Mouse (Mus musculus) adrenal gland, postnatal 25 days (tissue): ENCODE measurements around the gene Mrpl30. TPM values are rescaled to one million over a fixed set of nuclear protein-coding genes. Genes with fewer than 3 reads are reported as not detected.

Experiments used
- DNase-seq: peaks from one replicate; pipeline ENCODE4 v3.0.0; 2021; ENCODE audit warnings: mixed read lengths
- long read RNA-seq: library from polyadenylated mRNA; stranded (forward); transcript quantifications from one replicate; pipeline ENCODE4 v2.0.0, GENCODE M21; 2021
- total RNA-seq: library from RNA; stranded (reverse); gene quantifications from 2 replicates; pipeline ENCODE4 v1.2.3, GENCODE M21; 2021

The Mrpl30 gene
- total RNA-seq = 181 and 191 TPM in 2 replicates
- long read RNA-seq, transcript Mrpl30-201 (6 exons, 969 nt) = major isoform, 44 of 166 reads
- long read RNA-seq, transcript Mrpl30-205 (5 exons, 662 nt) = minor isoform, 9 of 166 reads
- long read RNA-seq, partial matches to known transcripts = 0 of 166 reads
- long read RNA-seq, other reads (novel, unspliced or antisense) = 109 of 166 reads

- DNase-seq = peak; percentile 88
Observed at GRCm38 (mm10) chr1:37890025-37890652, at the start of gene Mrpl30, which contains the start of gene Mitd1. Mrpl30 (plus strand) TSS chr1:37890477. Mitd1 (minus strand) TSS chr1:37890411.

DNA sequence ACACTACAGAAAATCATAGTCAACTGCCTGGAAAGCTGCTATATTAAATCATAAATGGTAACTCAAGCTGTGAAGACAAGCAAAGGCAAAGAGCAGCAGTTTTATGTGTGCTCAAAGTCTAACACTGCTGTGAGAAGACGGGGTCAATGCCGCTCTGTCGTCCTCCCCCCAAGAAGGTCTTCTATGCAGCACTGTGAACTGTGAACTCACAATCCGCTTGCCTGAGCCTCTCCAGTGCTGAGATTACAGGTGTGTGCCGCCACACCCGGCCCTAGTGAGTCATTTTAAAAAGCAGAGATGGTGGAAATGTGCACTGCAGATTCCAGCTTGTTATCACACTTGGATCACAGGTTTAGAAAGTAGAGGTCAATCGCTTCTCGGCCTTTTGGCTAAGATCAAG lies 43.4 kb upstream of the Mrpl30 start:
- DNase-seq = no peak

GRCm38 (mm10) chr1:37850696-37851095 lies 39.6 kb upstream of the Mrpl30 start:
- DNase-seq = no peak

- DNase-seq = peak; percentile 100
Observed at GRCm38 (mm10) chr1:37864511-37865400, 25.5 kb upstream of the Mrpl30 start.

GRCm38 (mm10) chr1:37865401-37866215 lies 24.7 kb upstream of the Mrpl30 start:
- no peak for DNase-seq

DNA sequence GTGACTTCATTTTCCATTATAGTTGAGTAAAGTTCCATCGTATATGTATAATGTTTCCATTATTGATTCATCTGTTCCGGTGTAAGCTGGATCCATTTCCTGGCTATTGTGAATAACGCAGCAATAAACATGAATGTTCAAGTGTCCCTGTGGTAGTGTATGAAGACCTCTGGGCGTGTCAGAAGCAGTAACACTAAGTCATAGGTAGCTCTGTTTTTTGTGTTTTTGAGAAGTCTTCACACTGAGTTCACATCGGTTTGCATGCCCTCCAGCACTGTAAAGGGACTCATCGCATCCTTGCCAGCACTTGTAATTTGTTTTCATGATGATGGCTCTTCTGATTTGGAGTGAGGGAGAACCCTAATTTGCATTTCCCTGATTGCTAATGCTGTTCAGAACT lies 24.0 kb upstream of the Mrpl30 start, which contains the start of gene Tsga10:
Gene Tsga10 (minus strand): TSS at position 144 of the 400 bp plus-strand sequence.
- DNase-seq = no peak

- DNase-seq = peak; percentile 52
Observed at GRCm38 (mm10) chr1:37867056-37867455, 23.2 kb upstream of the Mrpl30 start.

GRCm38 (mm10) chr1:37867684-37868322 lies 22.5 kb upstream of the Mrpl30 start:
- no peak for DNase-seq

GRCm38 (mm10) chr1:37868640-37869039 lies 21.6 kb upstream of the Mrpl30 start:
- DNase-seq = no peak

DNA sequence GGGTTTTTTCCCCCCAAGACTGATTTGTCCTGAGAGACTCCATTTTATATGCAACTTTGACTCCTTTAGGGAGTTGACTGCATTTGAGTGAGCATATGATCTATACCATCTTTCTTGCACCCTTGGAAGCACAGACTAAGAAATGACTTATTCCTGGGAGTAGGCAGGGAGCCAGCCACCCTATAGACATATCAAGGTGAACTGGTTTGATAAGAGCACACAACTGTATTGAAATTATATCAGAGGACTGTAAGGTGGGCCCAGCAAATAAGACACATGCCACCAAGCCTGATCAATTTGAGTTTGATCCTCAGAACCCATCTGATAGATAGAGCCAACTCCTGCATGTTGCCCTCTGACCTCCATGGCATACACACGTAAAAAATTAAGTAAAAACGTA lies 20.9 kb upstream of the Mrpl30 start:
- no peak for DNase-seq

GRCm38 (mm10) chr1:37871704-37872103 lies 18.6 kb upstream of the Mrpl30 start, which contains the start of gene Lipt1:
Lipt1 (plus strand) TSS chr1:37871738.
- DNase-seq = peak; percentile 24

DNA sequence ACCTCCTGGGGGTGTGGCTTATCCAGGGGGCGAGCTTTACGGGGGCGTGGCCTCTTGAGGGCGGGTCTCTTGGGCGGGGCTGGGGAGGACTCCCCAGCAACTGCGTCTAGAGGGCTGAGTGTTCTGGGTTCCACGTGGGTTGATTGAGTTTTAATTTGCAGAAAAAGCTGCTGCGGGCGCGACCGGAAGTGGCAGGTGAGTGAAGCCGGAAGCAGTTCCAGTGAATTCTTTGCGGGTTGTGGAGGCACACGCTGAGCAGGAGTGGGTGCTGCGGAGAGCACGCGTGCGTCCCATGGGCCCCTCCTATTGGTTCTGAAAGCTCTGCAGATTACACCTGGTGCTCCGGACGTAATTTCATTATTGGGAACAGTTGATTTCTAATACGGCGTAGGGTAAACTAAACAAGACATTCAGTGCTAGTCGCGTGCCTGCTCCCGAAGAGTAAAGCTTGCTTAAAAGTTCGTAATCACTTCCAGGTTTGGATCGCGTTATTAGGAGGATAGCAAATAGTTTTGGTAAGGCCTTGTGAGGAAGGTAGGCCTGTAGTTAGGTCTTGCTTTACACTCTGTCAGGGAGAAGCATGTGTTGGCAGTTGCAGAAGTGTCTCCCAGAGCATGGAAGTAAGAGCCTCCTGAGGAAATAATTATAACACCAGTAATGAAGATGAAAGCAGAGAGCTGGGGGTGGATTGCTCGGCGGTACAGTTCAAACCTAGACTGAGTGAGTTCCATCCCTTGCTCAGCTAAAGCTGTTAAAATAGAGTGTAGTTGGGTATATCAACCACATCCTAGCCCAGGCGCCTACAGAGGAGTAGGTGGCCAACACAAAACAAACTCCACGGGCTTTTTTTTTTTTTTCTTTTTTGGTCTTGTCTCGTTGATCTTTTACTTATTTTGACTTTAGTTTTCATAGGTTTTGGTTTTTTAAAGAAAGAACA lies 17.9 kb upstream of the Mrpl30 start:
- DNase-seq = peak; percentile 86

- no peak for DNase-seq
Observed at GRCm38 (mm10) chr1:37873157-37873556, 17.1 kb upstream of the Mrpl30 start.

GRCm38 (mm10) chr1:37877736-37878460 lies 12.4 kb upstream of the Mrpl30 start:
- peak; percentile 15 for DNase-seq

DNA sequence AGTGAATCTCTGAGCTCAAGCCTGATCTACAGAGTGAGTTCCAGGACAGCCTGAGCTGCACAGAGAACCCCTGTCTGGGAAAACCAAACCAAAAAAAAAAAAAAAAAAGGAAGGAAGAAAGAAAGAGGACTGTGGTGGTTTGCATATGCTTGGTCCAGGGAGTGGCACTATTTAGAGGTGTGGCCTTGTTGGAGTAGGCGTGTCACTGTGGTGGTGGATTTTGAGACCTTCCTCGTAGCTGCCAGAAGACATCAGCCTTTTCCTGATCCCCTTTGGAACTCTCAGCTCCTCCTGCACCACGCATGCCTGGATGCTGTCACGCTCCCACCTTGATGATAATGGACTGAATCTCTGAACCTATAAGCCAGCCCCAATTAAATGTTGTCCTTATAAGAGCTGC lies 6.9 kb upstream of the Mrpl30 start:
- no peak for DNase-seq

DNA sequence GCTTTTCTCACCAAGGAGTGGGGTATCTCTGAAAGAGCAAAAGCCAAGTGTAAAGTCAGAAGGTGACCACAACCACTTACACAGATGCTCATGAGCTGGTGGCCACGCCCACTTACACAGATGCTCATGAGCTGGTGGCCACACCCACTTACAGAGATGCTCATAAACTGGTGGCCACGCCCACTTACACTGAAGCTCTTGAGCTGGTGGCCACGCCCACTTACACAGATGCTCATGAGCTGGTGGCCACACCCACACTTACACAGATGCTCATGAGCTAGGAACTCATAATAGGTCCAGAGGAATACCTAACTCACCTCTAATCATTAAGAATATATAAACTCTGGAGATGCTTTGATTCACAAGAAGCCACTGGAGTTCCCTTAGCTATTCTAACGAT lies 5.8 kb upstream of the Mrpl30 start:
- DNase-seq = no peak

DNA sequence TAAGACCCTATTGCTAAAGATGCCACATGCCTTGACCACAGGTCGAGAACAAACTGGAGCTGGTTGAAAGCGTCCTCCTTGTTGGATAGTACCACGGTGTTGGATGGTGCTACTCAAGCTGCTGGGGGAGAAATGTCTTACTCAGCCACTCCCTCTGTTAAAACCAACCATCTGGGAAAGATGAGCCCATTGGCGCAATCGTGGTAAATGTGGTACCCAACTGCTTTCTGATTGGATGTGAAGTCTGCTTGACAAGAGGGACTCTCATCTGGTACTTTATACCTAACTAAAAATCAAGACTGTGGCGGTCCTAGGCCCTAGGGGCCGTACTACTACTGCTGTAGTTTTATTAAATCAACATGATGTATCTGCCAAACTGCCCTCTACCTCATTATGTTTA lies 1.1 kb upstream of the Mrpl30 start:
- no peak for DNase-seq

- DNase-seq = no peak
Observed at GRCm38 (mm10) chr1:37891400-37891799, 1.1 kb downstream of the Mrpl30 start.

DNA sequence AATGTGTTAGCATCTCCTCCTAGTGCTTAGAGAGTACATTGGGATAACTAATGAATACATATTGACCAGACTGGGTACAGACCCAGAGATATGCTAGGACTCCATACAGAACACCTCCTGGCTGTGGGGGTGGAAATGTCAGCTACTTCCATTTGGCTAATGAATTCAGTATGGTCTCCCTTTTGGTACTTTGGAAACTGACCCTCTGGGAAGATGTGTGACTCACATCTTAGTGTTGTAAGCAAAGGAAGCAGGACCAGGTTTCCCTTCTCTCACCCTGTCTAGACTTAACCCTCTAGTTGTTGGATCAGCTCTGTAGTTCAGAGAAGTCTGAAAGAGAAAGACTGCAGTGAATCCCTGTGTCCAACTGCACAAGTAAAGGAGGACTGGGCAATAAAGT lies 4.3 kb downstream of the Mrpl30 start:
- DNase-seq = no peak

- no peak for DNase-seq
Observed at GRCm38 (mm10) chr1:37899816-37900215, 9.5 kb downstream of the Mrpl30 start.
